Mouse (Mus musculus): ENCODE data around the gene Rnase1. TPM values are rescaled to one million over a fixed set of nuclear protein-coding genes. Genes with fewer than 3 reads are reported as not detected.

The Rnase1 gene
- total RNA-seq, 2 experiments from 2014 or later, result 0.91 to 1.2 TPM

DNA sequence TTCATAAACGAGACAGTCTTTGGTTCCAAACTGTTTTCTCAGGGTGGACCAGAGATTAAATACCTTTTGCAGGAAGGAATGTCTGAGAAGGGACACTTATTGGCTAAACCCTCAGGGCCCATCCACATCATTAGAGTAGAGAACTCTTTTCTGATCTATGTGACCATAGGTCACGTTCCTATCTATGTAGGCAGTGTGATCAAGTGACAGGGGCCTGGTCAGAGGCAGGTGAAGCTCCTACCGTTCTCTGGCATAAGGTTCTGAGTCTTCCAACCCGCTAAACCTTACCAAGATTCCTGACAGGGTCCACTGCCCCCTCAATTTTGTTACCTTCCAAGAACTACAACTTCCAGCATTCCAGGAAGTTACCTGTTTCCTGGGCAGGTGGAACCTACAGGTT lies 4.5 kb downstream of the Rnase1 start:
- DNase-seq (ENCODE audit: low spot score in 2 of 2), result no peak

DNA sequence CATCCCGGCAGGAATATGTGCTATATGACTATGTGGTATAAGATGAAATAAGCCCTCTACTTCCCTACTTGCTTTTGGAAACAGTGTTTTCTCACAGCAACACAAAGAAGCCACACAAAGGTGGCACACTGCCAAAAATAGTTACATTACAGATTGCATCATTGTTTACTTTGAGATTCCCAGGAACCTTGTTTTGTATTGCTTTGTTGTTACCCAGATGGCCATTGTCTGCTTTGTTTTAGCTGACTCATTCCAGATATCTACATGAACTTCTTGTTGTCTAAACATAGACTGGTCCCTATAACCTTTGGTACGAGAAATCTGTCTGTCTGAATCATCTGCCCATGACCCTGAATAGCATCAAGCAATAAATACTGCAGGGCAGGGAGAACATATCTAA lies 6.2 kb downstream of the Rnase1 start:
- DNase-seq (ENCODE audit: low spot score in 2 of 2), result no peak

DNA sequence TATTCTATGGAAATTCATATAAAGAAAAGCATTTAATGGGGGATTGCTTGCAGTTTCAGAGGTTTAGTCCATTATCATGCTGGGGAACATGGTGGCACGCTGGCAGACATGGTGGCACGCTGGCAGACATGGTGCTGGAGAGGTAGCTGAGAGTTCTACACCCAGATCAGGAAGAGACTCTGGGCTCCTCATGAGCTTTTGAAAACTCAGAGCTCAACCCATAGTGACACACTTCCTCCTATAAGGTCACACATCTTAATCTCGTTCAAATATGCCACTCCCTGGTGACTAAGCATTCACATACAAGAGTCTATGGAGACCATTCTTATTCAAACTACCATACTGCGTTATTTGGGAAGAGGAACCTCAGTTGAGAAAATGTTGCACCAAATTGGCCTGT lies 14.2 kb downstream of the Rnase1 start:
- no peak for DNase-seq (ENCODE audit: low spot score in 2 of 2)

DNA sequence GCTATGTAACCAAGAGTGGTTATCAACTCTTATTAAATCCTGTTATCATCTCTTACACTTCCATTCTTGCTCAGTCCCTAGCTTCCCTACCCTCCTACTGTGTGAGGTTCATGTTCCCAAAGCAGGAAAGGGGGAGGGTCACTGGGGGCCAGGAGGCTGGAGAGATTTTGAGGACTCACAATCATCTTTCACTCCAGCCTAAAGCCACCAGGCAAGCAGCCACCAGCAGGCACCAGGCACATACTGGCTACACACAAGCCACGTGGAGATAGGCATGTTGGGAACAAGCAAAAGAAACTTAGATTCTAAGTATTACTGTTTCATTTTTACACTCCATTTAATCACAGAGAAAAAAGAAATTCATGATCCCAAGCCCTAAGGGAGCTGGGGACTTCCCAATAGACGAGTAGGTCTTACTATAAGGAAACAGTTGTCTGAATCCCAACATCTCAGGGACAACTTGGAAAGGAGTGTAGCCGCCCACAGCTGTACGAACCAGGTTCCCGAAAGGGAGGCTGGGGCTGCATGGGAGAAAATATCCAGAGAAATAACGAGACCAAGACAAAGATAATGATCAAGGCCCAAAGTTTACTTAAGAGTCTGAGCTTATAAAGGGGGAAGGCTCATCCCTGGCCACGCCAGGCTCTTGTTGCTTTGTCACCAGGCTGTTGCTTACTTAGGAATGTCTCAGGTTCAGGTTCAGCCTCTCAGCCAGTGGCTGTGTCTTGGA lies 15.3 kb downstream of the Rnase1 start:
- no peak for DNase-seq (ENCODE audit: low spot score in 2 of 2)

DNA sequence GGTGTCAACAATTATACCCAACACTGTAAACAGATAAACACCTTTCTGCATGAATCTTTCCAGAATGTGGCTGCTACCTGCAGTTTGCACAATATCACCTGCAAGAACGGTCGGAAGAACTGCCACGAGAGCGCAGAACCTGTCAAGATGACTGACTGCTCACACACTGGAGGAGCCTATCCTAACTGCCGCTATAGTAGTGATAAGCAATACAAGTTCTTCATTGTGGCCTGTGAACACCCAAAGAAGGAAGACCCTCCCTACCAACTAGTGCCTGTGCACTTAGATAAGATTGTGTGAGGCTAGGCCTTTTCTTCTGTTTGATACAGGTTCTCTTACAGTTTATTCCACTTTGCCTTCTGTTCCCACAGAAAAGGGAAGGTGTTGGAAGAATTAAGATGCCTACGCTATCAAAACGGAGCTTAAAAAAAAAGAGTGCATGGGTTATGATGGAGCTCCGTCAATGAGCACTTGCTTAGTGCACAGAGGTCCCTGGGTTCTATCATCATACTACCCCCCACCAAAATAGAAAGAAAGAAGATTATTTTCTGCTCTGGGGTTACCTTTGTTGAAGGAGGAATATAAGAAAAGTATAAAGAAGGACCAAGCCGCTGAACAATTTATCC lies 16.2 kb downstream of the Rnase1 start:
- no peak for DNase-seq (ENCODE audit: low spot score in 2 of 2)

- DNase-seq (ENCODE audit: low spot score in 2 of 2), result no peak
Observed at GRCm38 (mm10) chr14:51129624-51129975, 17.0 kb downstream of the Rnase1 start.

GRCm38 (mm10) chr14:51128775-51129623 lies 17.6 kb downstream of the Rnase1 start:
- DNase-seq (ENCODE audit: low spot score in 2 of 2), result no peak

DNA sequence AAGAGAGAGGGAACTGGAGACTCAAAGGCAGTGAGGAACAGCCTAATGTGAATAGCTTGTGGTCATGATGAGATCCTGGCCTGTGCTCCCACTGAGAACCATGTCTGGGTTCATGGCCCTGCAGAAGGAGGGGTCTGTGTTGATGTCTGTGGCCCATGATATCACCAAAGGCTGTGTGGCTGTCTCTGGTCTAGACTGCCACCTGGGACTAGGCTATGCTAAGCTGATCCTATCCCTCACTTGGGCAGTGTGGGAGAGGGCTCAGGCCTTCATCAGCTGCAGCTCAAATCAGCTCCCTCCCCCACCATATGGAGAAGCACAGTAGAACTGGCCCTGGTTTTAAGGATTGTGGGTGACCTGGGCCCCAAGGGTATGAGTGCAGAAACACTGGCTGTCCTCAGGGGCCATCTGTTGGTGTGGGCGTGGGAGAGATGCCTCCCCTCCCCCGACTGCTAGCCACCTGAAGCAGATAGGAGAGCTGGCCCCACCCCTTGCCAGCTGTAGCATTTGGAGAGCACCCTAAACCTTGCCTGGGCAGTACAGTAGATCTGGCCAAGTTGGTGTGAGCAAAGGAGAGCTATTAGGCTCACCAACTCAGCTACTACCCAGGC lies 18.8 kb downstream of the Rnase1 start:
- no peak for DNase-seq (ENCODE audit: low spot score in 2 of 2)

- DNase-seq (ENCODE audit: low spot score in 2 of 2), result no peak
Observed at GRCm38 (mm10) chr14:51125684-51126083, 20.9 kb downstream of the Rnase1 start.

- no peak for DNase-seq (ENCODE audit: low spot score in 2 of 2)
Observed at GRCm38 (mm10) chr14:51113916-51114560, 32.5 kb downstream of the Rnase1 start, which contains the start of gene Eddm3b. Gene Eddm3b (plus strand): TSS chr14:51114426.

- DNase-seq (ENCODE audit: low spot score in 2 of 2), result no peak
Observed at GRCm38 (mm10) chr14:51113476-51113875, 33.1 kb downstream of the Rnase1 start.

- DNase-seq (ENCODE audit: low spot score in 2 of 2), result no peak
Observed at GRCm38 (mm10) chr14:51111966-51112365, 34.6 kb downstream of the Rnase1 start.

GRCm38 (mm10) chr14:51106449-51106967 lies 40.1 kb downstream of the Rnase1 start:
- DNase-seq (ENCODE audit: low spot score in 2 of 2), result no peak

DNA sequence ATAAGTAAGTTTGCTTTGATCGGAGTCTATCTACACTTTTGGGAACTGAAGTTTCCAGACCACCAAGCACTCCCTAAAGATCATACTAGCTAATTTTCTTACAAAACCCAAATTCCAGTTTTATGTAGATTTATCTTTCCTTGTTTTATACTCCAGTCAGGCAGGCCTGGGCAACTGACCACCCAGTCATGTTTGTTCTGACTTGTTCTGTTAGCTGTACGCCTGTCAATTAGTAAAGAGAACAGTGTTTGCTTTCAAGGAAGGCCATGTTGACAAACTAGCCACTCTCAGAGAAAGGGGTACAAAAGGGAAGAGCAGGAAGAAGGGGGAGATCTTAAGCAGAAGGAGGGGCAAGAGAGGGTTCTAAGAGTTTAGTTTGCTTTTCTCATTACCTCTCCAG lies 42.2 kb downstream of the Rnase1 start:
- no peak for DNase-seq (ENCODE audit: low spot score in 2 of 2)

GRCm38 (mm10) chr14:51103217-51103616 lies 43.4 kb downstream of the Rnase1 start:
- peak; percentile 87 to 88 for DNase-seq (ENCODE audit: low spot score in 2 of 2)

GRCm38 (mm10) chr14:51101284-51101683 lies 45.3 kb downstream of the Rnase1 start:
- DNase-seq (ENCODE audit: low spot score in 2 of 2), result no peak

- no peak for DNase-seq (ENCODE audit: low spot score in 2 of 2)
Observed at GRCm38 (mm10) chr14:51098921-51099320, 47.7 kb downstream of the Rnase1 start.

- peak; percentile 85 to 87 for DNase-seq (ENCODE audit: low spot score in 2 of 2)
Observed at GRCm38 (mm10) chr14:51098300-51098699, 48.3 kb downstream of the Rnase1 start.

GRCm38 (mm10) chr14:51095736-51096524 lies 50.7 kb downstream of the Rnase1 start:
- DNase-seq (ENCODE audit: low spot score in 2 of 2), result no peak
